Mouse (Mus musculus) heart, embryonic 13.5 days (tissue): ENCODE results near the gene Dmrtc1a. TPM values are rescaled to one million over a fixed set of nuclear protein-coding genes. Genes with fewer than 3 reads are reported as not detected.
"Not testable (repeated sequence)": the region's sequence is repeated elsewhere in the genome, so short reads cannot be mapped to it uniquely, and the experiment has no call there.

Source experiments
- ATAC-seq: fragments of 200-750 bp; cut with Nextera tagmentation; 2 replicates; pipeline ENCODE4 v1.8.0; 2017; ENCODE audit warnings: moderate TSS enrichment; ENCODE audit not compliant: insufficient number of reproducible peaks, low FRiP score, low TSS enrichment; ENCODE audit errors: extremely low read depth
- H3K27ac ChIP-seq: fragments of 300-500 bp; sonication (generic); replicated peaks from 2 replicates; pipeline ENCODE4 v1.5.1; 2015; ENCODE audit warnings: moderate library complexity, mild to moderate bottlenecking, inconsistent platforms
- H3K27me3 ChIP-seq: fragments of 300-500 bp; sonication (generic); replicated peaks from 2 replicates; pipeline ENCODE4 v1.6.1; 2015; ENCODE audit warnings: mild to moderate bottlenecking, inconsistent platforms
- H3K36me3 ChIP-seq: fragments of 300-500 bp; sonication (generic); 2 replicates; pipeline ENCODE4 v1.6.1; 2015; ENCODE audit warnings: mild to moderate bottlenecking, inconsistent platforms
- H3K4me1 ChIP-seq: fragments of 300-500 bp; sonication (generic); 2 replicates; pipeline ENCODE4 v1.6.1; 2015; ENCODE audit warnings: inconsistent platforms
- H3K4me2 ChIP-seq: fragments of 300-500 bp; sonication (generic); 2 replicates; pipeline ENCODE4 v1.6.1; 2015; ENCODE audit warnings: inconsistent platforms, mild to moderate bottlenecking, moderate library complexity
- H3K4me3 ChIP-seq: fragments of 300-500 bp; sonication (generic); 2 replicates; pipeline ENCODE4 v1.5.1; 2015; ENCODE audit warnings: moderate library complexity, mild to moderate bottlenecking, inconsistent platforms
- H3K9ac ChIP-seq: fragments of 300-500 bp; sonication (generic); 2 replicates; pipeline ENCODE4 v1.6.1; 2015; ENCODE audit warnings: inconsistent platforms, mild to moderate bottlenecking, moderate library complexity
- H3K9me3 ChIP-seq: fragments of 300-500 bp; sonication (generic); 2 replicates; pipeline ENCODE4 v1.6.1; 2016; ENCODE audit warnings: inconsistent platforms
- WGBS: fragments of 180-500 bp; shearing (Covaris S2); methylation state at CpG from one replicate; pipeline ENCODE4 v1.1.7; 2015; ENCODE audit warnings: mixed read lengths; 5-methylcytosine and 5-hydroxymethylcytosine counted together
- polyA plus RNA-seq: library from polyadenylated mRNA; unstranded; fragments of >200 nt; fragmentation: Nextera tagmentation; extraction: Ambion mirVana; gene quantifications from 2 replicates; pipeline ENCODE4 v1.2.1, GENCODE M21; 2015

Dmrtc1a gene
- 0.27 and 0.43 TPM in 2 replicates for polyA plus RNA-seq

- not testable (repeated sequence) for ATAC-seq, H3K4me2 ChIP-seq, H3K9ac ChIP-seq, H3K36me3 ChIP-seq, H3K9me3 ChIP-seq, H3K27ac ChIP-seq, H3K4me3 ChIP-seq, H3K4me1 ChIP-seq
- peaks cover 14% of the 10 kb centered on the region for H3K27me3 ChIP-seq
- 85% methylated on average over 9 of the region's 9 CpGs for WGBS
Observed at GRCm38 (mm10) chrX:102908587-102908986, at the start of gene Dmrtc1a, which contains the start of gene 1700011M02Rik. TSS of gene Dmrtc1a (minus strand) at chrX:102908687. TSS of gene 1700011M02Rik (plus strand) at chrX:102908905.

GRCm38 (mm10) chrX:102950136-102950535 lies 41.6 kb upstream of the Dmrtc1a start:
- H3K4me1 ChIP-seq, H3K36me3 ChIP-seq, H3K9me3 ChIP-seq, H3K4me3 ChIP-seq, ATAC-seq, H3K27ac ChIP-seq, H3K4me2 ChIP-seq, H3K9ac ChIP-seq: not testable (repeated sequence)
- H3K27me3 ChIP-seq: peaks cover 18% of the 10 kb centered on the region
- 85% methylated on average over 11 of the region's 11 CpGs for WGBS

GRCm38 (mm10) chrX:102936743-102937142 lies 28.3 kb upstream of the Dmrtc1a start:
- ATAC-seq: no peak
- no peak overlapping the region for H3K4me2 ChIP-seq
- H3K9me3 ChIP-seq: no peaks in the 10 kb centered on the region
- H3K36me3 ChIP-seq: no peaks in the 10 kb centered on the region
- H3K9ac ChIP-seq: no peak overlapping the region
- H3K4me1 ChIP-seq: no peaks in the 10 kb centered on the region
- 45% methylated on average over 5 of the region's 5 CpGs for WGBS
- peaks cover 46% of the 10 kb centered on the region for H3K27me3 ChIP-seq
- no peak overlapping the region for H3K4me3 ChIP-seq
- no peak overlapping the region for H3K27ac ChIP-seq

DNA sequence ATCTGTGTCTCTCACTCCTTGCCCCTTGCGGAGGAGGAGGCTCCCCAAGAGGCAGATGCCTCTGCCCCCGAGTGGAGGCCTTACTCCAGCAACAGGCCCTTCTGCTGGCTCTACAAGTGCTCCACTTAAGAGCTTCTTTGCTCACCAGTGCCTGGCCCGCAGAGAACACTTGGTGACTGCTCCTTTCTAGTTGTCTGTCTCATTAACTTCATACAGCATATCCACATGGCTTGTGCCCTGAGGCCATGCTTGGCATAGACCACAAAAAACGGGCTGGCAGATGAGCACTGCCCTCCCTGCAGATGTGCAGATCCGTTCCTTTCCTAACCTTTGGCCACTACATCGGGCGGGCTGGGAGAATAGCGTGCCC lies 25.9 kb upstream of the Dmrtc1a start:
- no peak overlapping the region for H3K27ac ChIP-seq
- no peak for ATAC-seq
- peaks cover 46% of the 10 kb centered on the region for H3K27me3 ChIP-seq
- H3K4me3 ChIP-seq: peak overlapping the region; percentile 62
- H3K9me3 ChIP-seq: no peaks in the 10 kb centered on the region
- WGBS: 54% methylated on average over 8 of the region's 8 CpGs
- no peak overlapping the region for H3K9ac ChIP-seq
- peak overlapping the region; percentile 80 for H3K4me2 ChIP-seq
- H3K36me3 ChIP-seq: no peaks in the 10 kb centered on the region
- no peaks in the 10 kb centered on the region for H3K4me1 ChIP-seq

- 20% methylated on average over 56 of the region's 68 CpGs for WGBS
- no peak for ATAC-seq
Observed at GRCm38 (mm10) chrX:102933571-102934394, 25.3 kb upstream of the Dmrtc1a start.

GRCm38 (mm10) chrX:102932992-102933570 lies 24.6 kb upstream of the Dmrtc1a start:
- no peak overlapping the region for H3K27ac ChIP-seq
- peak overlapping the region; percentile 74 for H3K9ac ChIP-seq
- H3K27me3 ChIP-seq: peaks cover 45% of the 10 kb centered on the region
- no peaks in the 10 kb centered on the region for H3K9me3 ChIP-seq
- no peaks in the 10 kb centered on the region for H3K36me3 ChIP-seq
- 35% methylated on average over 12 of the region's 12 CpGs for WGBS
- no peaks in the 10 kb centered on the region for H3K4me1 ChIP-seq
- H3K4me2 ChIP-seq: peak overlapping the region; percentile 80
- ATAC-seq: no peak
- peak overlapping the region; percentile 62 for H3K4me3 ChIP-seq

More at GRCm38 (mm10) chrX:102933571-102934394, 25.3 kb upstream of the Dmrtc1a start:
- H3K4me3 ChIP-seq: peak overlapping the region; percentile 62
- no peaks in the 10 kb centered on the region for H3K36me3 ChIP-seq
- peak overlapping the region; percentile 80 for H3K4me2 ChIP-seq
- no peaks in the 10 kb centered on the region for H3K4me1 ChIP-seq
- H3K27me3 ChIP-seq: peaks cover 48% of the 10 kb centered on the region
- H3K27ac ChIP-seq: no peak overlapping the region
- H3K9ac ChIP-seq: peak overlapping the region; percentile 74
- no peaks in the 10 kb centered on the region for H3K9me3 ChIP-seq

GRCm38 (mm10) chrX:102928072-102928471 lies 19.6 kb upstream of the Dmrtc1a start, which contains the start of gene 1700018G05Rik:
TSS of gene 1700018G05Rik (plus strand) at chrX:102928372.
- peaks cover 15% of the 10 kb centered on the region for H3K27me3 ChIP-seq
- not testable (repeated sequence) for H3K4me2 ChIP-seq, H3K4me1 ChIP-seq, H3K36me3 ChIP-seq, H3K9me3 ChIP-seq, ATAC-seq, H3K9ac ChIP-seq, H3K27ac ChIP-seq, H3K4me3 ChIP-seq
- 83% methylated on average over 6 of the region's 6 CpGs for WGBS

DNA sequence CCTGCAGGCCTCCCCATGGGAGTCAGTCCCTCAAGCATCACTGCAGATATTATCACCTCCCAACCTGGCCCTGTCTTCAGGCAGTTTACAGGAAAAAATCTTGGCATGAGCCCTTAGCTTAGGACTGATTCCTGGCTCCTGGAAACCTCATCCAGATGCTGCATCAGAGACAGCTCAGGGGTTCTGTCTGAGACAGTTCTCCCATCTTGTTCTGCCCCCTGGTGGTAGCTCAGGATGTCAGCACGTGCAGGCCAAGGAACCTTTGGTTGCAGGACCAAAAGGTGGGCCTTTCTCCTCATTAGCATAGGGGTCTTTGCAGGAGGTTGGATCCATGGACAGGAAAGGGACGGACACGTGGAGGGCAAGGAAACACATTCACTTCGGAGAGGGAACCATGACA lies 18.2 kb upstream of the Dmrtc1a start:
- WGBS: 18% methylated on average over 4 of the region's 4 CpGs
- H3K4me2 ChIP-seq, H3K27ac ChIP-seq, ATAC-seq, H3K4me1 ChIP-seq, H3K36me3 ChIP-seq, H3K9me3 ChIP-seq, H3K9ac ChIP-seq, H3K4me3 ChIP-seq: not testable (repeated sequence)
- peaks cover 18% of the 10 kb centered on the region for H3K27me3 ChIP-seq

DNA sequence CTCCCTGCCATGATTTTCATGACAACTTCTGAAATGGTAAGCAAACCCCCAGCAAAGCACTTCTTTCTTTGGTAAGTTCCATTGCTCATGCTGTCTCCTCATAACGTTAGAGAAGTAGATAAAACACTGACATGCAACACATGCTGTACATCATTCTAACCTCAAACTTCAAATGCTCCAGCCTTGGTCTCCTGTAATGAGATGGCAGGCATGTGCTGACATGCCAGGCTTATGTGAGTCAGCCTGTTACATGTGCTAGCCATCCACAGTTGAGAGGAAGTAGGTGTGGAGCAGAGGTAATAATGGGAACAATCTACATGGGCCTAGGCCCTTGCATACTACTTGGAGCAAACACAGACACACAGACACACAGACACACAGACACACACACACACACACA lies 6.3 kb upstream of the Dmrtc1a start:
- not testable (repeated sequence) for H3K9ac ChIP-seq, H3K9me3 ChIP-seq, H3K27me3 ChIP-seq, H3K4me3 ChIP-seq, H3K27ac ChIP-seq, H3K4me1 ChIP-seq, ATAC-seq, H3K36me3 ChIP-seq, H3K4me2 ChIP-seq
- WGBS: 45% methylated on average over 1 of the region's 1 CpGs

DNA sequence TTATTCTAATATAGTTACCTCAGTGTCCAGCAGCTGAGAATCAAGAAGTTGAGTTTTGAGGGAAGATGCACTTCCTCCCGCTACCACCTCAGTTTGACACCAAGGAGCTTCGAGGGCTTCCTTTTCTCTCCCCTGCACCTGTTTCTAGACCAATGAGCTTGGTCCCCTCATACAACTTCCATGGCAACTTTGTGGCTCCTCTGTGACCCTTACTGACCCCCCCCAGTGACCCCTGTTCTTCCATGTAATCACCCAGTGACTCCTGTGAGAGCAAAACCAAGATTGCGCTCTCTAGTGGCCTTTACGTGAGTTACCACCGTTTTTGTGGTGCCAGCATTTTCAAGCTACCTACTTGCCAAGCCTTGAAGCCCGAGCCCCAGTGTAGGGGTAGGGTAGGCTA lies 40.6 kb downstream of the Dmrtc1a start, which contains the start of gene 1700031F05Rik:
TSS of gene 1700031F05Rik (minus strand) at position 101 of the 400 bp plus-strand sequence.
- no peak within 1 kb of the TSS for H3K27ac ChIP-seq
- ATAC-seq: no peak
- 82% methylated on average over 6 of the region's 6 CpGs for WGBS
- H3K9ac ChIP-seq: no peak within 1 kb of the TSS
- H3K4me3 ChIP-seq: no peak within 1 kb of the TSS
- H3K9me3 ChIP-seq: no peaks in the 10 kb centered on the region
- H3K4me1 ChIP-seq: no peaks in the 10 kb centered on the region
- no peak within 1 kb of the TSS for H3K4me2 ChIP-seq
- H3K27me3 ChIP-seq: no peaks in the 10 kb centered on the region
- no peaks in the 10 kb centered on the region for H3K36me3 ChIP-seq

GRCm38 (mm10) chrX:102854516-102854915 lies 54.0 kb downstream of the Dmrtc1a start, which contains the start of gene Dmrtc1c2:
TSS of gene Dmrtc1c2 (minus strand) at chrX:102854616.
- H3K36me3 ChIP-seq, H3K9me3 ChIP-seq, H3K27ac ChIP-seq, H3K4me3 ChIP-seq, H3K4me1 ChIP-seq, H3K27me3 ChIP-seq, H3K9ac ChIP-seq, ATAC-seq, H3K4me2 ChIP-seq: not testable (repeated sequence)
- no CpG with 5 or more reads among the region's 13 CpGs for WGBS
